Mouse (Mus musculus): Measurements from ENCODE around the gene Pbxip1. TPM values are rescaled to one million over a fixed set of nuclear protein-coding genes. Genes with fewer than 3 reads are reported as not detected.
A peak's percentile ranks its signal among the peaks of the same experiment; 100 is the strongest.
"Not testable (repeated sequence)": the region's sequence is repeated elsewhere in the genome, so short reads cannot be mapped to it uniquely, and the experiment has no call there.

Gene Pbxip1
- total and polyA plus RNA-seq, 2 experiments from 2014 or later: 21.6 to 27.8 TPM

GRCm38 (mm10) chr3:89421810-89422473, 14.6 kb upstream of the Pbxip1 start:
- Histone ChIP-seq H3K27me3 (ENCODE audit: insufficient read depth, low read length) (no peaks in the 10 kb centered on the region), H3K27ac (ENCODE audit: low read depth, low read length) (no peak overlapping the region), H3K36me3 (ENCODE audit: insufficient read depth) (0 out of 2 replicates have a peak, but pooled peaks cover 2% of the 10 kb centered on the region), H3K4me1 (ENCODE audit: insufficient read depth) (peaks cover 16% of the 10 kb centered on the region), H3K9me3 (ENCODE audit: low read length) (no peaks in the 10 kb centered on the region), H3K4me3 (ENCODE audit: low read depth, low read length) (peak overlapping the region; percentile 22), H3K4me2 (ENCODE audit: low read depth) (peak overlapping the region; percentile 50), H3K9ac (peak overlapping the region; percentile 31)
- no peak for TF ChIP-seq CTCF (IDR thresholded peaks at IDR 0.05; ENCODE audit: low read depth)
- 10% methylated on average over 21 of the region's 22 CpGs for WGBS
- no peak for ATAC-seq
- DNase-seq: no peak

- Histone ChIP-seq H3K4me3 (ENCODE audit: low read depth, low read length) (no peak overlapping the region), H3K36me3 (ENCODE audit: insufficient read depth) (peaks cover 2% of the 10 kb centered on the region; the same call in 1 of the 2 replicates), H3K4me1 (ENCODE audit: insufficient read depth) (peaks cover 8% of the 10 kb centered on the region), H3K9me3 (ENCODE audit: low read length) (no peaks in the 10 kb centered on the region), H3K4me2 (ENCODE audit: low read depth) (no peak overlapping the region), H3K27ac (ENCODE audit: low read depth, low read length) (no peak overlapping the region), H3K9ac (0 out of 2 replicates have a peak overlapping the region, but pooled peaks have one; percentile 31), H3K27me3 (ENCODE audit: insufficient read depth, low read length) (no peaks in the 10 kb centered on the region)
- TF ChIP-seq CTCF (IDR thresholded peaks at IDR 0.05; ENCODE audit: low read depth): no peak
- 78% methylated on average over 6 of the region's 6 CpGs for WGBS
- no peak for DNase-seq
- ATAC-seq: no peak
These were observed 13.8 kb upstream of the Pbxip1 start for GRCm38 (mm10) chr3:89422556-89423205.

DNA sequence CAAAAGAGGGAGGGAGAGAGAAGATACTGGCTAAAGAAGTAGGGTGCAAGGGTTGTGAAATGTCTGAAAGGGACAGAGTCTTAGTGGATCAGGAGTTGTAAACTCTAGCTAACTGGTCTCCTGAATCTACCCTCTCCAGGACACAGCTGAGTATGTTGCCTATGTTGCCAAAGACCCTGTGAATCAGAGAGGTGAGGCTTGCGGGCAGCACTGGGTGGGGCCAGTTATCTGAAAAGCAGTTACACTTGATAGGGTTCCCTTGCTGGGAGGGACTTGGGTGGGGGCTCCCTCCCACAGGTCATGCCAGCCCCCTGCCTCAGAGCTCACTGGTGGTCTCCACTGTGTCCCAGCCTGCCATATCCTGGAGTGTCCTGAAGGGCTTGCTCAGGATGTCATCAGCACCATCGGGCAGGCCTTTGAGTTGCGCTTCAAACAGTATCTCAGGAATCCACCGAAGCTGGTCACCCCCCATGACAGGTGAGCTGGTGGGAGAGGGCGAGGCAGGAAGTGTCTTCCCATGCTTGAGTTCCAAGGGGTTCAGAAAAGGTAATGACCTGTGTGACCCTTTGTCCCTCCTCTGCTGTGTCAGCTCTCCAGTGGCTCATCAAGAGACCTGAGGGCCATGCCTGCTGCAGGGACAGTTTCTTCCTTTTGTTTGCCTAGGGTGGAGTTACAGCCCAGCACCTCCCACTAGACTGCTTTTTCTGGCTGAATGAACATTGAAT, 11.9 kb upstream of the Pbxip1 start:
- Histone ChIP-seq H3K27ac (ENCODE audit: low read depth, low read length) (no peak overlapping the region), H3K27me3 (ENCODE audit: insufficient read depth, low read length) (no peaks in the 10 kb centered on the region), H3K4me3 (ENCODE audit: low read depth, low read length) (no peak overlapping the region), H3K4me1 (ENCODE audit: insufficient read depth) (peaks cover 2% of the 10 kb centered on the region), H3K4me2 (ENCODE audit: low read depth) (no peak overlapping the region), H3K9me3 (ENCODE audit: low read length) (no peaks in the 10 kb centered on the region), H3K36me3 (ENCODE audit: insufficient read depth) (peaks cover 2% of the 10 kb centered on the region; the same call in 1 of the 2 replicates), H3K9ac (no peak overlapping the region)
- TF ChIP-seq CTCF (IDR thresholded peaks at IDR 0.05; ENCODE audit: low read depth): no peak
- ATAC-seq: no peak
- WGBS: 95% methylated on average over 5 of the region's 5 CpGs
- DNase-seq: no peak

- WGBS: 91% methylated on average over 5 of the region's 5 CpGs
- Histone ChIP-seq H3K36me3 (ENCODE audit: insufficient read depth) (peaks cover 2% of the 10 kb centered on the region; the same call in 1 of the 2 replicates), H3K4me3 (ENCODE audit: low read depth, low read length) (no peak overlapping the region), H3K4me2 (ENCODE audit: low read depth) (no peak overlapping the region), H3K9ac (no peak overlapping the region), H3K27me3 (ENCODE audit: insufficient read depth, low read length) (no peaks in the 10 kb centered on the region), H3K9me3 (ENCODE audit: low read length) (no peaks in the 10 kb centered on the region), H3K4me1 (ENCODE audit: insufficient read depth) (no peaks in the 10 kb centered on the region), H3K27ac (ENCODE audit: low read depth, low read length) (no peak overlapping the region)
- ATAC-seq: no peak
- no peak for TF ChIP-seq CTCF (IDR thresholded peaks at IDR 0.05; ENCODE audit: low read depth)
- no peak for DNase-seq
These were observed 11.4 kb upstream of the Pbxip1 start for GRCm38 (mm10) chr3:89425141-89425525.

DNA sequence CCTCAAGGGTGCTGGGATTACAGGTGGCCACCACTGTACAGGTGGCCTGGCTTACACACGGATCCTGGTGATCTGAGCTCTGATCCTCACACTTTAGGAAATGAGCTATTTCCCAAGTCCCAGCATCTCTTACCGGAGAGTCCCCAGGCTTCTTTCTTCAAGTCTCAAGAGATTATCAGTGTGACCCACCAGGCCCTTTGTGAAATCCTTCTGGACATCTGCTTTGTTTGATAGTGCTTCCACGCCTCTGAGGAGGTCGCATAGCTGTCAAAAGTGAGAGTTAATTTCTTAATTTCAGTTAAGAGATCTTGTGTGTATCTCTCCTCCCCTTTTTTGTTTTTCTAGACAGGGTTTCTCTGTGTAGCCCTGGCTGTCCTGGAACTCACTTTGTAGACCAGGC, 10.6 kb upstream of the Pbxip1 start:
- Histone ChIP-seq H3K27ac (ENCODE audit: low read depth, low read length) (no peak overlapping the region), H3K4me2 (ENCODE audit: low read depth) (no peak overlapping the region), H3K27me3 (ENCODE audit: insufficient read depth, low read length) (no peaks in the 10 kb centered on the region), H3K4me3 (ENCODE audit: low read depth, low read length) (no peak overlapping the region), H3K36me3 (ENCODE audit: insufficient read depth) (peaks cover 2% of the 10 kb centered on the region; the same call in 1 of the 2 replicates), H3K4me1 (ENCODE audit: insufficient read depth) (0 out of 2 replicates have a peak, but pooled peaks cover 1% of the 10 kb centered on the region), H3K9ac (no peak overlapping the region), H3K9me3 (ENCODE audit: low read length) (no peaks in the 10 kb centered on the region)
- TF ChIP-seq CTCF (IDR thresholded peaks at IDR 0.05; ENCODE audit: low read depth): no peak
- ATAC-seq (no peak), DNase-seq (no peak)
- WGBS: 92% methylated on average over 4 of the region's 4 CpGs

- peaks cover 17% of the 10 kb centered on the region for H3K36me3 ChIP-seq (ENCODE audit: insufficient read depth)
- not testable (repeated sequence) for H3K4me2 ChIP-seq (ENCODE audit: low read depth); H3K27ac ChIP-seq (ENCODE audit: low read depth, low read length); H3K4me1 ChIP-seq (ENCODE audit: insufficient read depth); H3K27me3 ChIP-seq (ENCODE audit: insufficient read depth, low read length); H3K9me3 ChIP-seq (ENCODE audit: low read length); H3K9ac ChIP-seq; DNase-seq; H3K4me3 ChIP-seq (ENCODE audit: low read depth, low read length); ATAC-seq
- 95% methylated on average over 7 of the region's 7 CpGs for WGBS
These were observed 7.5 kb upstream of the Pbxip1 start for GRCm38 (mm10) chr3:89429021-89429420.
